Mouse (Mus musculus): ENCODE results near the gene Asb18.

DNA sequence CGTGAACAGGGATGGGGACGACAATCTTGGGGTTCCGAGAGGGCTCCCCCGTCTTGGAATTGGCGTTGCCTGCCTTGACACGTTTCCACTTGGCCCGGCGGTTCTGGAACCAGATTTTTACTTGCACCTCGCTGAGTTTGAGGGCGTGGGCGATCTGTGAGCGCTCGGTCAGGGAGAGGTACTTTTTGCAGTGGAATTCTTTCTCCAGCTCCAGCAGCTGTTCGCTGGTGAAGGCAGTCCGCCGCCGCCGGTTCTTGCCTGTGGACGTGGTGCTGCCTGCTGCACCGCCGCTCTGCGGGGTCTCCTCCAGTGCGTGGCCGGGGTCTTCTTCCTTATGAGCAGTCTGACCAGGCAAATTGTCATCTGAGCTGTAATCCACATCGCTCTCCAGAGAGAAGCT lies 85.8 kb downstream of the Asb18 start:
- TF ChIP-seq CTCF (IDR thresholded peaks at IDR 0.05) (no peak), EP300 (IDR thresholded peaks at IDR 0.05; ENCODE audit: insufficient read depth, low read depth, low read length) (no peak), POLR2A (IDR thresholded peaks at IDR 0.05; ENCODE audit: insufficient read depth, low read depth, low read length) (no peak)

All from heart, adult 2 months (tissue).